Mouse (Mus musculus): ENCODE results near the gene Gm853. TPM values are rescaled to one million over a fixed set of nuclear protein-coding genes. Genes with fewer than 3 reads are reported as not detected.

Gene Gm853
- total RNA-seq, 2 experiments from 2014 or later = not detected

Other genes with a start within 250 kb of the Gm853 start
- 100 to 1,000 TPM; 352 to 365 TPM for gene Adgrb2, start 237.5 kb downstream of the Gm853 start, total RNA-seq (2021)
- gene Col16a1, start 174.6 kb downstream of the Gm853 start, total RNA-seq (2021) = 10 to 100 TPM; 12.2 to 17.8 TPM
- gene Pef1, start 119.8 kb downstream of the Gm853 start, total RNA-seq (2021) = 10 to 100 TPM; 47.6 to 49.2 TPM
- 1 to 10 TPM; 5.8 to 6.3 TPM for gene Hcrtr1, start 83.0 kb downstream of the Gm853 start, total RNA-seq (2021)
- 1 to 10 TPM; 4.1 to 4.2 TPM for gene Tinagl1, start 47.3 kb downstream of the Gm853 start, total RNA-seq (2021)
- 1 to 10 TPM; 3.5 to 3.8 TPM for gene Serinc2, start 56.8 kb upstream of the Gm853 start, total RNA-seq (2021)
- gene Fabp3, start 86.2 kb upstream of the Gm853 start, total RNA-seq (2021) = 100 to 1,000 TPM; 198 to 207 TPM
- gene Gm10570, start 86.3 kb upstream of the Gm853 start, total RNA-seq (2021) = not detected
- gene Zcchc17, start 137.5 kb upstream of the Gm853 start, total RNA-seq (2021) = 10 to 100 TPM; 57.9 to 61.8 TPM
- gene Snrnp40, start 137.7 kb upstream of the Gm853 start, total RNA-seq (2021) = 10 to 100 TPM; 23.5 to 26.3 TPM

Data from left cerebral cortex, postnatal 14 days (tissue).